Mouse (Mus musculus) heart, embryonic 16.5 days (tissue): ENCODE results near the gene Cadm1. TPM values are rescaled to one million over a fixed set of nuclear protein-coding genes. Genes with fewer than 3 reads are reported as not detected.

Experiments
- ATAC-seq: fragments of 200-750 bp; cut with Nextera tagmentation; replicated peaks from 2 replicates; pipeline ENCODE4 v1.8.0; 2017; ENCODE audit warnings: moderate number of reproducible peaks; ENCODE audit not compliant: insufficient read depth, low FRiP score; ENCODE audit errors: extremely low read depth
- H3K27ac ChIP-seq: fragments of 300-500 bp; sonication (generic); 2 replicates; pipeline ENCODE4 v1.5.1; 2014; ENCODE audit warnings: mild to moderate bottlenecking, low read length, control low read depth, moderate library complexity
- H3K27me3 ChIP-seq: fragments of 300-500 bp; sonication (generic); 2 replicates; pipeline ENCODE4 v1.6.1; 2014; ENCODE audit warnings: low read length, mixed read lengths; ENCODE audit not compliant: control insufficient read depth, insufficient read depth
- H3K36me3 ChIP-seq: fragments of 300-500 bp; sonication (generic); 2 replicates; pipeline ENCODE4 v1.6.1; 2014; ENCODE audit not compliant: control insufficient read depth, insufficient read depth
- H3K4me1 ChIP-seq: fragments of 300-500 bp; sonication (generic); 2 replicates; pipeline ENCODE4 v1.6.1; 2014; ENCODE audit warnings: low read length, mixed read lengths; ENCODE audit not compliant: control insufficient read depth, insufficient read depth
- H3K4me2 ChIP-seq: fragments of 300-500 bp; sonication (generic); 2 replicates; pipeline ENCODE4 v1.6.1; 2014; ENCODE audit warnings: low read depth, mild to moderate bottlenecking, control low read depth, low read length
- H3K4me3 ChIP-seq: fragments of 300-500 bp; sonication (generic); 2 replicates; pipeline ENCODE4 v1.5.1; 2014; ENCODE audit warnings: mild to moderate bottlenecking, control low read depth, low read length
- H3K9ac ChIP-seq: fragments of 300-500 bp; sonication (generic); 2 replicates; pipeline ENCODE4 v1.6.1; 2014; ENCODE audit warnings: low read length, control low read depth
- H3K9me3 ChIP-seq: fragments of 300-500 bp; sonication (generic); replicated peaks from 2 replicates; pipeline ENCODE4 v1.6.1; 2016; ENCODE audit warnings: low read length; ENCODE audit not compliant: control insufficient read depth
- WGBS: fragments of 180-500 bp; shearing (Covaris S2); extraction: QIAGEN DNeasy Blood & Tissue Kit; methylation state at CpG from one replicate; pipeline ENCODE4 v1.1.7; 2014; 5-methylcytosine and 5-hydroxymethylcytosine counted together
- polyA plus RNA-seq: library from polyadenylated mRNA; unstranded; fragments of >200 nt; fragmentation: Nextera tagmentation; extraction: Ambion mirVana; gene quantifications from 2 replicates; pipeline ENCODE4 v1.2.1, GENCODE M21; 2015

Gene Cadm1
- polyA plus RNA-seq, 1 experiment from 2014 or later, result 12.7 TPM

- WGBS, result 32% methylated on average over 7 of the region's 7 CpGs
- no peak overlapping the region for H3K27ac ChIP-seq
- no peak overlapping the region for H3K9ac ChIP-seq
- H3K4me2 ChIP-seq, result no peak overlapping the region
- no peak overlapping the region for H3K4me3 ChIP-seq
- H3K4me1 ChIP-seq, result no peaks in the 10 kb centered on the region
- no peak for ATAC-seq
- H3K36me3 ChIP-seq, result no peaks in the 10 kb centered on the region
- no peaks in the 10 kb centered on the region for H3K27me3 ChIP-seq
- H3K9me3 ChIP-seq, result no peaks in the 10 kb centered on the region
Measured at GRCm38 (mm10) chr9:47894661-47895060, 364.7 kb downstream of the Cadm1 start.

- 24% methylated on average over 9 of the region's 9 CpGs for WGBS
- no peaks in the 10 kb centered on the region for H3K36me3 ChIP-seq
- no peak for ATAC-seq
- no peak overlapping the region for H3K4me3 ChIP-seq
- no peak overlapping the region for H3K9ac ChIP-seq
- H3K27ac ChIP-seq, result no peak overlapping the region
- H3K4me2 ChIP-seq, result no peak overlapping the region
- no peaks in the 10 kb centered on the region for H3K4me1 ChIP-seq
- no peaks in the 10 kb centered on the region for H3K9me3 ChIP-seq
- no peaks in the 10 kb centered on the region for H3K27me3 ChIP-seq
Measured at GRCm38 (mm10) chr9:47895121-47895520, 365.1 kb downstream of the Cadm1 start.

- no peak overlapping the region for H3K27ac ChIP-seq
Measured at GRCm38 (mm10) chr9:47900734-47901133, 370.8 kb downstream of the Cadm1 start.

GRCm38 (mm10) chr9:47903661-47904060 is 373.7 kb downstream of the Cadm1 start:
- ATAC-seq, result no peak
- Histone ChIP-seq H3K36me3 (no peaks in the 10 kb centered on the region), H3K4me3 (no peak overlapping the region), H3K27me3 (no peaks in the 10 kb centered on the region), H3K4me1 (no peaks in the 10 kb centered on the region), H3K4me2 (no peak overlapping the region), H3K27ac (no peak overlapping the region), H3K9ac (no peak overlapping the region), H3K9me3 (no peaks in the 10 kb centered on the region)
- 59% methylated on average over 7 of the region's 7 CpGs for WGBS

More at GRCm38 (mm10) chr9:47900734-47901133, 370.8 kb downstream of the Cadm1 start:
- no peak overlapping the region for H3K9ac ChIP-seq
- ATAC-seq, result no peak
- H3K4me1 ChIP-seq, result no peaks in the 10 kb centered on the region
- no peaks in the 10 kb centered on the region for H3K27me3 ChIP-seq
- no peaks in the 10 kb centered on the region for H3K36me3 ChIP-seq
- no peaks in the 10 kb centered on the region for H3K9me3 ChIP-seq
- no peak overlapping the region for H3K4me3 ChIP-seq
- 87% methylated on average over 10 of the region's 10 CpGs for WGBS
- H3K4me2 ChIP-seq, result no peak overlapping the region

GRCm38 (mm10) chr9:47904339-47904922 is 374.5 kb downstream of the Cadm1 start:
- Histone ChIP-seq H3K4me3 (no peak overlapping the region), H3K27ac (no peak overlapping the region), H3K9ac (no peak overlapping the region), H3K4me2 (no peak overlapping the region), H3K4me1 (no peaks in the 10 kb centered on the region), H3K36me3 (no peaks in the 10 kb centered on the region), H3K9me3 (no peaks in the 10 kb centered on the region), H3K27me3 (no peaks in the 10 kb centered on the region)
- ATAC-seq, result no peak
- WGBS, result 85% methylated on average over 2 of the region's 2 CpGs

GRCm38 (mm10) chr9:47906521-47906920 is 376.5 kb downstream of the Cadm1 start:
- Histone ChIP-seq H3K4me3 (no peak overlapping the region), H3K27ac (no peak overlapping the region), H3K9ac (no peak overlapping the region), H3K4me2 (no peak overlapping the region), H3K36me3 (no peaks in the 10 kb centered on the region), H3K27me3 (no peaks in the 10 kb centered on the region), H3K4me1 (no peaks in the 10 kb centered on the region), H3K9me3 (no peaks in the 10 kb centered on the region)
- 56% methylated on average over 6 of the region's 6 CpGs for WGBS
- no peak for ATAC-seq
